Mouse (Mus musculus) myocyte (in vitro differentiated cells): ENCODE results near the gene Mtmr4.

Experiments
- CEBPB ChIP-seq: IDR thresholded peaks from 2 replicates; pipeline ENCODE4 v1.6.1; 2011; ENCODE audit warnings: mild to moderate bottlenecking, moderate library complexity; ENCODE audit not compliant: poor library complexity, insufficient read depth, severe bottlenecking
- E2F4 ChIP-seq: IDR thresholded peaks from one replicate; pipeline ENCODE4 v1.6.1; 2011; ENCODE audit warnings: mild to moderate bottlenecking, control low read depth, moderate library complexity; ENCODE audit not compliant: insufficient read depth
- MAX ChIP-seq: IDR thresholded peaks from one replicate; pipeline ENCODE4 v1.6.1; 2011; ENCODE audit warnings: low read depth, mild to moderate bottlenecking, control low read depth
- POLR2A ChIP-seq: IDR thresholded peaks from one replicate; pipeline ENCODE4 v1.6.1; 2011; ENCODE audit warnings: low read depth, mild to moderate bottlenecking, control low read depth, moderate library complexity; ENCODE audit not compliant: insufficient read length
- POLR2AphosphoS2 ChIP-seq: IDR thresholded peaks from one replicate; pipeline ENCODE4 v1.6.1; 2011; ENCODE audit warnings: low read depth, control low read depth; ENCODE audit not compliant: insufficient read length
- SRF ChIP-seq: IDR thresholded peaks from one replicate; pipeline ENCODE4 v1.6.1; 2011; ENCODE audit warnings: low read depth; ENCODE audit not compliant: control insufficient read depth, insufficient read length

DNA sequence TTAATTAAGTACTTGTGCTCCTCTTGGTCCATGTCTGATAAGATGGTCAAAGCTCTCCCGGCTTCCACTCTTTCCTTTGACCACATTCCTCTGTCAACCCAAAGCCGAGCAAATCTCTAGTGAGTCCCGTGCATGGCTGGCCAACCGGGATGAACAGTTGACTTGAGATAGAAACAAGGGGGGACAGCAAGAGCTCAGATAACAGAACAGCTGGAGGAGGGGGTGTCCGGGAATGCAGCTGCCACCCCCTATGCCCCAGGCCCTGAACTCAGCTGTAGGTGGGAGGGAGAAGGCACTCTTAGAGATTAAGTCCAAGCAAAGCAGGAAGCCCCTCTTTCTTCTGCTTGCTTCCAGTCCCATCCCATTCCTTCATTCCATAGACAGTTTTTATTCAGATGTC is 21.2 kb upstream of the Mtmr4 start:
- TF ChIP-seq POLR2A (no peak), SRF (no peak), MAX (no peak), E2F4 (no peak), CEBPB (no peak), POLR2AphosphoS2 (no peak)
